Mouse (Mus musculus): ENCODE measurements at regions not wholly inside any gene's neighbourhood (a gene's known extent, or its start where the extent isn't known, plus 50 kb on each side); places are given as distances from the start of the nearest gene placed in this dataset.

DNA sequence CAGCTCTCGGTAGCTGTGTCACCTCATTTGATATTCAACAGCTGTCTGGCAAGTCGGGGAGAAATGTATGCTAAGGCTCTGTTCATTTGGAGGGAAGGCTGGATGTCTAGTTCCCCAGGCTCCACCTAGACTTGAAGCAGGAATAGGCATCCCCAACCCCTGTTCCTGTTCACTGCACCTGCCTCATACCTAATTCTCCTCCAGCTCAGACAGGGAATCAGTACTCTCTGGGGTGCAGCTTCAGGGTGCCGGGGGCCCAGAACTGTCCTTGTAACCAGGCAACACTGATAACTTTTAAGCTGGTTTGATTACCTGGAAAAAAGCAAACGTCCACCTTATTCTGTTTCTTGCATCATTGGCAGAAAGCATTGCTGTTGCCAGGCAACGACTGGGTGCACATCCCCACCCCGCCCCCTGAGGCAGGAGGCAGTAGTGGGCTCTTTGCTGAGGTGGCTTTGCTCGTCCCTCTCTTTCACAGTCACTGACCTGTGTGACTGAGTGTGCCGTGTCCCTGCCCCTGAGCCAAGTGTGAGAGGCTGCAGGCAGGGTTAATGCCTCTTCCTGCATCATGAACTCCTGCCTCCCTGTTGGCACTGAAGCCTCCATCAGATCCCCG, 76.3 kb upstream of the Hdac4 start:
- Histone ChIP-seq H3K9me3 (replicated peaks; ENCODE audit: control insufficient read depth, insufficient read depth, low read length, poor library complexity, severe bottlenecking) (no peaks in the 10 kb centered on the region), H3K4me3 (ENCODE audit: low read depth, low read length) (no peak overlapping the region), H3K27me3 (ENCODE audit: control insufficient read depth, insufficient read depth, low read length, poor library complexity, severe bottlenecking) (no peaks in the 10 kb centered on the region), H3K4me1 (ENCODE audit: control insufficient read depth, insufficient read depth, low read length) (no peaks in the 10 kb centered on the region), H3K36me3 (ENCODE audit: control insufficient read depth, insufficient read depth, low read length, poor library complexity, severe bottlenecking) (no peaks in the 10 kb centered on the region), H3K9ac (ENCODE audit: low read depth, poor library complexity, severe bottlenecking) (no peak overlapping the region), H3K27ac (ENCODE audit: insufficient read depth, low read length) (no peak overlapping the region)
- TF ChIP-seq CTCF (IDR thresholded peaks at IDR 0.05; ENCODE audit: low read depth, low read length), result no peak
- no peak for TF ChIP-seq POLR2A (IDR thresholded peaks at IDR 0.05; ENCODE audit: insufficient read depth, low read length)
- TF ChIP-seq EP300 (IDR thresholded peaks at IDR 0.05; ENCODE audit: insufficient read depth, low read depth, low read length), result no peak

DNA sequence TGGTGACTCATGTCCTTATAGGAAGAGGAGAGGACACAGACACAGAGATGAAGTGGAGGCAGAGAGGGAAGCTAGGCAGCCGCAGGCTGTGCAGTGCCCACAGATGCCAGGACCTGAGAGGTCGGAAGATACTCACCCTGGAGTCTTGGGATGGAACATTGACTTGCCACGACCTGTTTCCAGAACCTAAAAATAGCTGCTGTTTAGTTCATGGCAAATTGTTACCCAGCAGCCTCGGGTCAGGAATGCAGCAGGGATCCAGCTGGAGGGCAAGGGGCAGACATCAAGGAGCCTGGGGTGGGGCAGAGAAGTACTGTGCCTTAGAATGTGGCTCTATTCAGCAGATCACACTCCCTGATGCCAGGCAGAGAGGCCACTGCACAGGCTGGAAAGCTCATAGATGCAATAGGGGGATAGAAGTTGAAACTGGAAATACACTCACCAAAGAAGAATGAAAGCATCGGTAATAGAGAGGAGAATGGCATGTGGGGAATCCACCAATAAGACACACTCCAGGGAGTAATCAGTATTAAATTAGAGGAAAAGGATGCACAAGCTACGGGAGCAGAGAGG, 75.1 kb upstream of the Hdac4 start:
- H3K27me3 ChIP-seq (ENCODE audit: control insufficient read depth, insufficient read depth, low read length, poor library complexity, severe bottlenecking), result no peaks in the 10 kb centered on the region
- H3K9me3 ChIP-seq (replicated peaks; ENCODE audit: control insufficient read depth, insufficient read depth, low read length, poor library complexity, severe bottlenecking), result no peaks in the 10 kb centered on the region
- no peak overlapping the region for H3K9ac ChIP-seq (ENCODE audit: low read depth, poor library complexity, severe bottlenecking)
- H3K4me1 ChIP-seq (ENCODE audit: control insufficient read depth, insufficient read depth, low read length), result no peaks in the 10 kb centered on the region
- TF ChIP-seq POLR2A (IDR thresholded peaks at IDR 0.05; ENCODE audit: insufficient read depth, low read length), result no peak
- TF ChIP-seq EP300 (IDR thresholded peaks at IDR 0.05; ENCODE audit: insufficient read depth, low read depth, low read length), result no peak
- no peak for TF ChIP-seq CTCF (IDR thresholded peaks at IDR 0.05; ENCODE audit: low read depth, low read length)
- H3K27ac ChIP-seq (ENCODE audit: insufficient read depth, low read length), result no peak overlapping the region
- H3K36me3 ChIP-seq (ENCODE audit: control insufficient read depth, insufficient read depth, low read length, poor library complexity, severe bottlenecking), result no peaks in the 10 kb centered on the region
- H3K4me3 ChIP-seq (ENCODE audit: low read depth, low read length), result no peak overlapping the region

DNA sequence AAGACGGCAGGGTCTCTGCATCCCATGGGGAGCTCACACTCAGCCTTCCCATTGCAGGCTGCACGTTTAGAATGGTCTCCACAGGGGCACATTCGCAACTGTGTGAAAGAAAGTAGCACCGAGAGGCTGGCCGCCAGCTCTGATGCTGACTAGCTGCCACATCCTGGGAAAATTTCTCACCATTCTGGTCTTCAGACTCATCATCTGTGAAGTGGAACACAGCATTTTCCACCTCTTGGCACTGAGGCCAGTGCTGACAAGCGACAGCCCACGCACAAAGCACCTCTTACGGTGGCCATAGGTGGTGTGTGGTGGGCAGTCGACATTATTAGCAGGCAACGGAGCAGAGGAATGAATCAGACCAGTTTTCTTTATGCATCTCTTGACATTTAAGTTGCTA, 74.0 kb upstream of the Hdac4 start:
- H3K9me3 ChIP-seq (replicated peaks; ENCODE audit: control insufficient read depth, insufficient read depth, low read length, poor library complexity, severe bottlenecking), result no peaks in the 10 kb centered on the region
- H3K9ac ChIP-seq (ENCODE audit: low read depth, poor library complexity, severe bottlenecking), result no peak overlapping the region
- H3K4me3 ChIP-seq (ENCODE audit: low read depth, low read length), result no peak overlapping the region
- no peak overlapping the region for H3K27ac ChIP-seq (ENCODE audit: insufficient read depth, low read length)
- H3K4me1 ChIP-seq (ENCODE audit: control insufficient read depth, insufficient read depth, low read length), result no peaks in the 10 kb centered on the region
- H3K27me3 ChIP-seq (ENCODE audit: control insufficient read depth, insufficient read depth, low read length, poor library complexity, severe bottlenecking), result no peaks in the 10 kb centered on the region
- TF ChIP-seq POLR2A (IDR thresholded peaks at IDR 0.05; ENCODE audit: insufficient read depth, low read length) (no peak), CTCF (IDR thresholded peaks at IDR 0.05; ENCODE audit: low read depth, low read length) (no peak), EP300 (IDR thresholded peaks at IDR 0.05; ENCODE audit: insufficient read depth, low read depth, low read length) (no peak)
- H3K36me3 ChIP-seq (ENCODE audit: control insufficient read depth, insufficient read depth, low read length, poor library complexity, severe bottlenecking), result no peaks in the 10 kb centered on the region

DNA sequence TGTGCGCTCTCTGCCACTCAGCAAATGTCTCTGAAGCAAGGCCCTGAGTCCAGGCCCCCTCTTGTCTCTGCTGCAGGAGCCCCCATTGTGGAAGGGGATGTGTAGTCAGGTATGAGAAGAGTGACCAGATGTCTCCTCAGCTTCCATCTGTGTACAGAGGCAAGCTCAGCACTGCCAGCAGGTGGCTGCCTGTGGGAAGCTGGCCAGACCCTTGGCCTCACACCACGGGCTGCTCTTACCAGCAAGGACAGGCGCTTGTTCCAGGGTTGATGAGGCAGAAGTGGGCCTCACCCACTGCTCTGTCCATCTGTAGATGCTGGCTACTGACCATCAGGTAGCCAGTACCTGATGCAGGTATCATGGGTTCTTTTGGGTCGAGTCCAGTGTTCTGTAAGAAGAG, 69.4 kb upstream of the Hdac4 start:
- no peaks in the 10 kb centered on the region for H3K36me3 ChIP-seq (ENCODE audit: control insufficient read depth, insufficient read depth, low read length, poor library complexity, severe bottlenecking)
- H3K9ac ChIP-seq (ENCODE audit: low read depth, poor library complexity, severe bottlenecking), result no peak overlapping the region
- H3K27ac ChIP-seq (ENCODE audit: insufficient read depth, low read length), result no peak overlapping the region
- H3K4me3 ChIP-seq (ENCODE audit: low read depth, low read length), result no peak overlapping the region
- TF ChIP-seq CTCF (IDR thresholded peaks at IDR 0.05; ENCODE audit: low read depth, low read length) (no peak), POLR2A (IDR thresholded peaks at IDR 0.05; ENCODE audit: insufficient read depth, low read length) (no peak), EP300 (IDR thresholded peaks at IDR 0.05; ENCODE audit: insufficient read depth, low read depth, low read length) (no peak)
- no peaks in the 10 kb centered on the region for H3K4me1 ChIP-seq (ENCODE audit: control insufficient read depth, insufficient read depth, low read length)
- H3K9me3 ChIP-seq (replicated peaks; ENCODE audit: control insufficient read depth, insufficient read depth, low read length, poor library complexity, severe bottlenecking), result no peaks in the 10 kb centered on the region
- H3K27me3 ChIP-seq (ENCODE audit: control insufficient read depth, insufficient read depth, low read length, poor library complexity, severe bottlenecking), result no peaks in the 10 kb centered on the region

DNA sequence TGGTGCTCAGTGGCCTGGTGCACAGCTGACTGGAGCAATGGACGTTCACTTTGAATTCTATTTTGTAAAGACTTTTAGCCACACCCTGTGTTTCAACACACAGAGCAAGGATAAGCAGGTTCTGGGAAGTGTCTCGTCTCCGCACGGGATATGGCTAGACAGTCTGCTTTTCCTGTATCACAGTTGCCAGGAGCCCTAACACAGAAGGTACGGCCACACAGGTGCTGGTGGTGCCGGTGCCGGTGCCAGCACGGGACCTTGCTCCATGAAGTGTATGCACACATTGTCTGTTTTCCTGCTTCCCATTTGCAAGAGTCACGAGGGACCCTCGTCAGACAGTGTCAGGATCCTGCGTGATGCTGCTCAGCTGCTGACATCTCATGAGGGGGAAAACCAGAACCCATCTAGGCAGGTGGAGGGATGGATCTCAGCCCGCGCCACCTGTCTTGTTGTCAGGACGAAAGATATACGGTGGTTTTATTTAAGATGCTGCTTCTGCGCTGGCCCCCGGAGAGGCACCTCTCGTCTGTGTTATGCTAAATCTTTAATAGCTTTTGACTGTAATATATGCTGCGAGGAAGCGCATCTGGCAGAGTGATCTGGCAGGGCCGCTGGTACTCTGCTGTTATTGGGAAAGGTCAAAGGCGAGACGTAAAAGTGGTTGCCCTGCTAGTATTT, 64.4 kb upstream of the Hdac4 start:
- H3K27ac ChIP-seq (ENCODE audit: insufficient read depth, low read length), result no peak overlapping the region
- H3K4me3 ChIP-seq (ENCODE audit: low read depth, low read length), result no peak overlapping the region
- H3K9me3 ChIP-seq (replicated peaks; ENCODE audit: control insufficient read depth, insufficient read depth, low read length, poor library complexity, severe bottlenecking), result no peaks in the 10 kb centered on the region
- H3K36me3 ChIP-seq (ENCODE audit: control insufficient read depth, insufficient read depth, low read length, poor library complexity, severe bottlenecking), result no peaks in the 10 kb centered on the region
- no peak overlapping the region for H3K9ac ChIP-seq (ENCODE audit: low read depth, poor library complexity, severe bottlenecking)
- no peaks in the 10 kb centered on the region for H3K4me1 ChIP-seq (ENCODE audit: control insufficient read depth, insufficient read depth, low read length)
- TF ChIP-seq EP300 (IDR thresholded peaks at IDR 0.05; ENCODE audit: insufficient read depth, low read depth, low read length), result no peak
- TF ChIP-seq CTCF (IDR thresholded peaks at IDR 0.05; ENCODE audit: low read depth, low read length), result no peak
- TF ChIP-seq POLR2A (IDR thresholded peaks at IDR 0.05; ENCODE audit: insufficient read depth, low read length), result no peak
- no peaks in the 10 kb centered on the region for H3K27me3 ChIP-seq (ENCODE audit: control insufficient read depth, insufficient read depth, low read length, poor library complexity, severe bottlenecking)

DNA sequence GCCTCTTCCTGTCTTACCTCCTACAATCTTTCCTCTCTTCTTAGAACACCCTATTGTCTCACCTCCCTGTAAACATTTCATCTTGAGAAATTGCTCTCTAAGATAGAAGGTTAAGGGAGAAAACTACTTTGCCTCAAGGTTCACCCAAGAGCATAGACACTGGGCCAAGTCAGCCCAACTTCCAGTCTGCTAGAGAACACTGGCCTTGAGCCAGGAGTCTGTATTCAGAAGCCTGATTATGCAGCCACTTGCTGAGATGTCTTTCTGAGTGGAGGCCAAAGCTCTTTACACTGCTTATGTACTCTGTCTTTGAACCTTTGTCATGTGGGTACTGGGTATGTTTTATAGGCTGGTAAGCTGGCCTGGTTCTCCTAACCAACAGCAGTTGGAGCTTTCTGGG, 62.5 kb upstream of the Hdac4 start:
- Histone ChIP-seq H3K9me3 (replicated peaks; ENCODE audit: control insufficient read depth, insufficient read depth, low read length, poor library complexity, severe bottlenecking) (no peaks in the 10 kb centered on the region), H3K36me3 (ENCODE audit: control insufficient read depth, insufficient read depth, low read length, poor library complexity, severe bottlenecking) (no peaks in the 10 kb centered on the region), H3K27me3 (ENCODE audit: control insufficient read depth, insufficient read depth, low read length, poor library complexity, severe bottlenecking) (no peaks in the 10 kb centered on the region), H3K9ac (ENCODE audit: low read depth, poor library complexity, severe bottlenecking) (no peak overlapping the region), H3K4me3 (ENCODE audit: low read depth, low read length) (no peak overlapping the region), H3K27ac (ENCODE audit: insufficient read depth, low read length) (no peak overlapping the region), H3K4me1 (ENCODE audit: control insufficient read depth, insufficient read depth, low read length) (no peaks in the 10 kb centered on the region)
- no peak for TF ChIP-seq EP300 (IDR thresholded peaks at IDR 0.05; ENCODE audit: insufficient read depth, low read depth, low read length)
- TF ChIP-seq CTCF (IDR thresholded peaks at IDR 0.05; ENCODE audit: low read depth, low read length), result no peak
- TF ChIP-seq POLR2A (IDR thresholded peaks at IDR 0.05; ENCODE audit: insufficient read depth, low read length), result no peak
